Mouse (Mus musculus): ENCODE measurements around the gene Arhgdib.

The Arhgdib gene

DNA sequence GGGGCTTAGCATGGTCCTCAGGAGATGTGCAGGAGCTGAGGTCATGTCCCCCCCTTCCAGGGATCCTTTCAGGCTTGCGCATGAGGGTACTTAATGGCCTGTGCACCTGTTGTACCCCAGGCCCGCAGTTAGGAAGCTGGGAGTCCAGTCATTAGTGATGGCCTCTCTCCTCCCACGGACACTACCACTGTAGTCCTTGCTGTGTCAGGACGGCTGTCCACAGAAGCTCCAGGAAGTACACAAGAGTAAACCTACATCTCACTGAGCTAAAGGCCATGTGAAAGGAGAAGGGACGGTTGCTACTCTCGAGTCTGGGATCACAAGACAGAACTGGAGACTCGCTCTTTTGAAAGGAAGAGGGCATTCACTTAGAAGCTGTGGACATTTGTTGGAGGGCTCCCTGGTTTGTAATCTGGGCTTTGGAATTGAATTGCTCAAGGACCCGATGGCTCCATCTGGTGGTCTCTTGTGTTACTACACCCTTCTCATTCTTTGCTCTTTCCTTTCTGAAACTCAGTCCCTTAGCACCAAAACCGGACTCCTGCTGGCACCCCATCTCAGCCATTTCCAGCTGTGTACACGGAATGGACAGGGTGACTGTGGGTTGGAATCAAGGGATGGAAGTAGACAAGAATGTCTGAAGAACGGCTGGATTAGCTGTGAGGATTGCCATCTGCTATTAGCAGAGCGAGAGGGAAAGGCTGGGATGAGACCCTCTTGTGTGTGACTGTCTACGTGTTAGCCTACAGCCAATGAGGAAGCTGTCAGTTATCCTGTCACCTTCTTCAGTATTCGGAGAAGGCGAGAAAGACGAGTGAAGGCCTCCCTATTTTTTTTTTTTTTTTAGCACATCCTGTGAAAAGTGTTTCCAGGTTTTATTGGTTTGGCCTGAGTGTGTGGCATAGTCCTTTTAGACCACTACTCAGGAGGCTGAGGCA lies 21.1 kb downstream of the Arhgdib start:
- DNase-seq (ENCODE audit: low spot score in 2 of 2) = peak; percentile 62 to 88

DNA sequence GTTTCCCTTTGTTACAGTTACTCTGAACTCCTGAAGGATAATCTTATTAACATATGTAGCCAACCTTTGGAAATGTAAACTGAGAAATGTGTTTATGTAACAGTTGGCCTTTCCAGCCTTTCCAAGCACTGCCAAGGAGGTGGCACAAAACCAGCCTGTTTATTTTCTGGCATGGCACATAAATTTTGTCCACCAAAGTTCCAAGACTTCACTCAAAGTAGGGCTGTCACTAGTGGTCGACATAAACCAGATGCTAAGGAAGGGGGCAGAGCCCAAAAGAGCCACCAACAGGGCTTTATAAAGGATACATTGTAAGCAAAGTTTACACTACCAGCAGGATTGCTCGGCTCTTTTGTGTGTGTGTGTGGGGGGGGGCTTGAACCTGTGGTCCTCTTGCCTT lies 23.8 kb downstream of the Arhgdib start:
- no peak for DNase-seq (ENCODE audit: low spot score in 2 of 2)

DNA sequence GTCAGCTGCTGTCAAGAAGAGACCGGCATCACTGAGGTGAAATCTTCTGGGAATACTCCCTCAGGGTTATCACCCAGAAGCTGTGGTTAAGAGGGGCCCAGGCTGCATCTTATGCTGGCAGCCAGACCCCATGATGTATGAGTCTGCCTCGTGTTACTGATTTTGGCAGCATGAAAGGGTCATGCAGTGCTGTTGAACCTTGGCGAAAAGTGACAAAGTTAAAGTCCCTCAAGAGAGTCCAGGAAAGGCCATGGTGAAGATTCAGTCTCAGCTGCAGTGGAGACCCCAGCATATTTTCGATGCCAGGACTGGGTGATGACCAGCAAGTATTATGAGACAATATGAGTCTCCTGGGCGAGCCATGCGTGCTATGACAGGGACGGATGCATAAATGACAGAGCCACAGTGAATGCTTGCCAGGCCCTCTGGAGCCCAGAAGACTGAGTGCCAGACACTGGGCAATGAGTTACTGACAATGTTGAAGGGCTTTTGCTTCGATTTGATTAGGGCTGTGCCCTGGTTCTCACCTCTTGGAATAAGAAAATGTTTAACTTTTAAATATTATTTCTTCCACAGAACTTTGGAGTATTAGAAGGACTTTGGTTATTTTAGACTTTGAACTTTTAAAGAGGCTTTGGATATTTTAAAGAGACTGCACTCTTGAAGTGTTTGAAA lies 25.8 kb downstream of the Arhgdib start:
- DNase-seq (ENCODE audit: low spot score in 2 of 2) = no peak

DNA sequence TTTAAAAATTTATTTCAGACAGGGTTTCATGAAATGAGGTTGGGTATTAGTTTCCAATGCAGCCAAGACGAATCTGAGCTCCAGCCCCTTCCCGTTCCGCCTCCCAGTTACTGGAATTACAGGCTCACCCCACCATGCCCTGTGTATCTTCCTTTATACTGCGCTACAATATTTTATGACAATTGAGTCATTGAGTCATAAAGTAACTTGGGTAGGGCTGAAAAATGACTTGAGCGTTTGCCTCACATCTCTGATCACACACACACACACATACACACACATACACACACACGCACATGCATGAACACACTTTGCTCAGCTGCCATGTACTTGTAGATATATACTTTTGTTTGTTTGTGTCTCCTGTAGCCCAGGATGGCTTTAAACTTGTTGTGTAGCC lies 27.5 kb downstream of the Arhgdib start:
- no peak for DNase-seq (ENCODE audit: low spot score in 2 of 2)

DNA sequence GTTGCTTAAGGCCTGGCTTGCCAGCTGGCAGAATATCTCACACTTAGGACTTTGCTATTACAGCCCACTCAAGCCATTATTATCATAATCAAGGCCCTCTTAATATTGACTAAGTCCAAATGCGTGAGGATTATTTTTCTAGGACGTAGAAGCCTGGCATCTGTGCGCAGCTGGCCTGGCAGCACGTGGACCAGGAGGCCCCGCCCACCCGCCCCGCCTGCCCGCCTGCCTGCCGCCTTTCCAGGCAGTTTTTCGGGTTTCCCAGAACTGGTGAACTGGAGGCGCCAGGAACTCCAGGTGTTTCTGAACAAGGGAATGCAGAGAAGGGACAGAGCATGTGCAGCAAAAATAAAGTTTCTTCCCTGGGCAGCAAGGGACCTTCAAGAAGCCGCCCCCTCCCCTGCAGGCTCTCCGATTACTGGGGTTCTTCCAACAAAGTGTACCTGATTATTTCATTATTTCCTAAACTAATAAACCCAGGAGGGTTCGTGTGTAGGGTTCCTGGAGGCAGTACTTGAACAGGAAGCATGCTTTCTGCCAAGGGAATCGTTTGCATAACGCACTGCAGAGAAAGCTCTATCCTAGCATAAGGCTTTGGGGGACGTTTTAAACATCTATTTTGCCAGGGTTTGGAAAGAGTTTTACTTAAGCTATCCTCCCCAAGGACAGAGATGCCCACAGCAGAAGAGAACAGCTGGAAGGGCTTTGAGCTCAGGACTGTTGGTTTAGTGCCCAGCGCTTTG lies 28.1 kb downstream of the Arhgdib start:
- DNase-seq (ENCODE audit: low spot score in 2 of 2) = no peak

DNA sequence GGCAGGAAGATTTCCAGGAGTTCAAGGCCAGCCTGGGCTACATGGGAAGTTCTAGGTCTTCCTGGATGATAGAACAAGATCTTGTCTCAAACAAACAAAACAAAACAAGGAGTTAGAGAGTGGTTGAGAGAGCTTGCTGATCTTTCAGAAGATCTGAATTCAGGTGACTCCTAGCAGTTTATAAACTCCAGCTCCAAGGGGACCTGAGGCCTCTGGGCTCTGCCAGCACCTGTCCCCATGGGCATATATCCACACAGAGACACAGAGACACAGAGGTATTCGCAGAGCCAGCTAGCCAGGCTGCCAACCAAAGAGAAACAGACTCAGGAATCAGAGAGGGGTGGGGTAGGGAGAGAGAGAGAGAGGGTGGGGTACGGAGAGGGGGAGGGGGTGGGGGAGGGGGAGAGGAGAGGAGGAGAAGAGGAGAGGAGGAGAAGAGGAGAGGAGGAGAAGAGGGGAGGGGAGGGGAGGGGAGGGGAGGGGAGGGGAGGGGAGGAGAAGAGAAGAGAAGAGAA lies 28.9 kb downstream of the Arhgdib start:
- no peak for DNase-seq (ENCODE audit: low spot score in 2 of 2)

DNA sequence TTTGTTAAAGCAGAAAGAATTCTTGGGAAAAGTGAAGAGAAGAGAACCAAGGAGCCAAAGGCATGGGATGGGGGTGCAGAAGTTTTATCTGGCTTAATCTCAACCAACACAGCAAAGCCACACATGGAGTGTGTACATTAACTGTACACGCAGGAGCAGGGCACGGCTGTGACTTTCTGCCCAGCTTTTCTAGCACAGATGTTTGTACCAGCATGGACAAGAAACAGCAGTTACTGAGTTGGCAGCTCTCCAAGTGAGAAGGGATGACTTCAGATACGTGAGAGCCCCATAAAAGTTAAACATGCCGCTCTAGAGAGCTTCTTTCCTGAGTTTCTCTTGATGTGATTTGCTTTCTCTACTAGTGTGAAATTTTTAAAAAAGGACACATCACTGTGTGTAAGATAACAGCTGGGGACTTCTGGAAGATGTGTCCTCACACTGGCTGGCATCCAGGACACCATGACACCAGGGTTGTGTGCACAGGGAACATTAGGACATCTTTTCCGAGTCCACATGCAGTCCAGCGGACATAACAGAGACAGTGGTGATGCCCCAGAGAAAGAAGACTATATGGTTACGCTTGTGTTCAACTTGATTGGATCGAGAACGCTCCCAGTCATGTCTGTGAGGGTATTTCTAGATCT lies 31.3 kb downstream of the Arhgdib start:
- DNase-seq (ENCODE audit: low spot score in 2 of 2) = no peak

DNA sequence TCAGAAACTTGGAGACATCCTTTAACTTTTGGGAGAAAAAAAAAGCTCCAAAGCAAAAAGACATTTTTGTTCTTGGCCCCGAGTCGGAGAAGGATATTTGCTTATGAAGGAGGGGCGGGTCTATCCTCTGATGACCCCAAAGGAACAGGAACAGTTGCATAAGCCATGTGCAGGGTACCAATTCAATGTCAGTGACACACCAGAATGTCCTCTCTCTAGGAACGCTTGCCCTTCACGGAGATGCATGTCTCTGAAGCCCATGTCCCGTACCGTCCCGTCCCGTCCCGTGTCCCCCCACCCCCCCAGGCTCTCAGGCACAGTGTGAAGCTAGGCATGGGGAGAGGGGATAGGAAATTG lies 34.8 kb downstream of the Arhgdib start:
- DNase-seq (ENCODE audit: low spot score in 2 of 2) = no peak

DNA sequence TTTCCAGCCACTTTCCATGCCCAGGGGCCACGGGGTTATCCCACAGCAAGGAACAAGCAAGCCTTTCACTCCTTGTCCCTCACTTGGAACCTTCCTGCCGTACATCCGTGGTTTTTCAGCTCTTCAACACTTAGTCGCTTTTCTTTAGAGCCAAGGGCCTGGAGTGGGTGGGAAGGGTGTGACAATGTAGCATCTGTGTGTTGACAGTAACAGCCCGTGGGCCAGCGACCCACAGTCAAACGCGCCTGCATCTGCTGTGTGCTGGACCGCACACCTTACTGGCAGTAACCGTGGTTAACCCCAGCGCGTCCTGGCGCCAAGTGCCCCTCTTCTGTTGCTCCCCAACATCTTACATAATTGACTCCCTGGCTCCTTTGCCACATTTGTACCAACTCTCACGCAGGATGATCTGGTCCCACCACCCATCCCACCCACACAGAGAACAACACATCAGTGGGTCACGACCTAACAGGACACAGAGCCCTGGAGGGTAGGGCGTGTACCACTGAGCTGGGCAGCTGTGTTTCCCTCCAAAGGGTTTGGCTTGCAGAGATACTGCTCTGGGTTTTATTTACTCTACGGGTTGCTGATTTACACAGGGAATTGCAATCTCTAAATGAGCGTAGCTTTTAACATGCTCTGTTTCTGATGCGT lies 35.3 kb downstream of the Arhgdib start:
- DNase-seq (ENCODE audit: low spot score in 2 of 2) = no peak

DNA sequence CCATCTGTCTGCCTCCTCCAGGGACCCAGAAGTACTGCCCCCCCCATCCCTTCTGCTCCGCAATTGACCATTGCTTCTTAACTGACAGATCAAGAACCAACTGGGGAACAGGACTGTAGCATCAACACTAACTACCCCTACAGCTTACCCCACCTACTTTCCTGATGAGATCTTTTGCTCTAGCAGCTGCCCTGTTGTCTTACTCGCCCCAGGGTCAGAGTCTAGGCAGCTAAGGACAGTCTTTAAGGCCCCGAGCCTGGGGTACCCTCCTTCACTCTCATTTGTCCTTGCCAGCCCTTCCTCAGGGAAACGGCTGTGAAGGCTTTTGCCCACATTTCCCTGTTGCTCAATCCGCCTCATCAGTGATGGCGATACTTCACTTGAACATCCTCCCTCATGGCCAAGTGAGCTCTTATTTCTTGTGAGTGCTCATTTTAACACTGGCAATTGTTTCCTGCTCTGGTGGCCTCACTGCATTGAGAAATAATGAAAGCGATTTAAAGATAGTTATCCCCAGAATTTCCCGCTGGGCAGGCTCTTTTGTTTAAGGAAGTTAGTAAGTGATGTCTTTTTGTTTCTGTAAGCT lies 37.7 kb downstream of the Arhgdib start:
- no peak for DNase-seq (ENCODE audit: low spot score in 2 of 2)

DNA sequence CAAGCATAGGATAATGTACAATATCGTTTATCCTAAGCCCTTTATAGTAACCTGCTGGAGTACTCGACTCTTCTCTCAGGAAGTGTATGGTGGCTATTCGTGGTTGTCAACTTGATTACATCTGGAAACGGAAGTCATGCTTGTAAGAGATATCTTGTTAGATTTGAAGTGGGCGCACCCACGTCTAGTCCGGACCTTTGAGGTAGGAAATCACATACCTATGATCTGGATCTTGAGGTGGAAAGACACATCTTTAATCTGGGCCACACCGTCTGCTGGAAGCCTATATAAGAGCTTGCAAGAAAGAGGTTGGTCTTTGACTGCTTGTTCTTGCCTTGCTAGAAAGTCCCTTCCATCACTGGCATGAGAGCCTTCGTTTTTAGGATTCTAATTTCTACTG lies 39.2 kb downstream of the Arhgdib start:
- DNase-seq (ENCODE audit: low spot score in 2 of 2) = no peak

DNA sequence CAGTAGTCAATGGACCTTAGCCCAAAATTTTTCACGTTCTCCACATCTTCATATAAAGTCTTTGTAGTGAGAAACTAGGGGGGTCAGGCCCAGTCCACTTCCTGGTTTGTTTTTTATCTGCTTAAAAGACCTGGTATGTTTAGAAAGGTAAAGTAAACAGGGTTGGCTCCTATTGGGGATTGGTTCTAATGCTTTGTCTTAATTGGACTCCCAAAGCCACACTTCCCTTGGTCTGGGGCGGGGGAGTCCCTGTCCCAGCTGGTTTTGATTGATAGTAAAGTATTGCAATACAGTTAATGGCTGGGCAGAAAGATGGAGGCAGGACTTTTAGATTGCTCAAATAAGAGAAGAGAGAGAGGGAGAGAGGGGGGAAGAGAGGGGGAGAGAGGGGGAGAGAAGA lies 40.7 kb downstream of the Arhgdib start:
- no peak for DNase-seq (ENCODE audit: low spot score in 2 of 2)

DNA sequence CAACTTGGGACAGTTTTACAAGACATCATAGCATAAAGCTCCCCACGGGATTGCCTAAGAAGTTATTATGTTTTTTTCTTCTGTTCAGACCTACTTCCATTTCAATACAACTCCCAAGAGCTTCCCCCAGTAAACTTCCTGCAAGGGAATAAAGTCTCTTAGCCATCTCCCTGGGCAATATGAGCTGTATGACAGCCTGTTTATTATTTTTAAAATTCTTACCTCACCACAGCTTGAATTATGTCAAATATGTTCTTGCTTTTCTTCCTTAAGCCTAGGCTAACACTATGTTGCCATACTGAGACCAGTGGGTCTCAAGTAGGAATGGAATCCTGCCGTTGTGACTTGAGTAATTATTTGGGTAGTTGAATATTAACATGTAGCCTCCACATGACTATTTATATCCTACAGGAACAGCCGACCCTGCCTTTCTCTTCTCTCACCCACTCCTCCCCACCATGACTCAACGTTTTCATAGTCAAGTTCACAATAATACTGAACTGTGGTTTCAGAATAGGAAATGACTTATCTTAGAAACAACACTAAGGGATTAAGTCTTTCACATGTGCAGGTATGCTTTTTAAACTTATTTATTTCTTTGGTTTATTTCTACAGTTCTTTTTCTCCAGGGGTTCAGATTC lies 41.2 kb downstream of the Arhgdib start:
- DNase-seq (ENCODE audit: low spot score in 2 of 2) = no peak

DNA sequence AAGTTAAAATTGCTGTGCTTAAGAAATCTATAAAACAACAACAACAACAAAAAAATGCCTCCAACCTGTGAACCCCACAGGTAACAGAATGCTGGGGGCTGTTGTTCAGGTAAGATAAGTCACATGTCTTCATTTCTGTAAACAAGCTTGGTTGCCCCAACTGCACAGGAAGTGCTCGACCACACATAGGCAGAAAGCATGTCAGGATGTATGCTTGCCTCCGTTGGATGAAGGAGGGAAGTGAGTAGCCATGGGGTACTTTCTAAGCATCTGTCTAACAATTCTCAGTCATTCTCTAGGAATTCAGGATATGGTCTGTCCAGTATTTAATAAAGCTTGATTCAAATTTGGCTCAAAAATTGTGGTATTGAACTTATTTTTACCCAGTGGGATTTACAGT lies 42.7 kb downstream of the Arhgdib start:
- no peak for DNase-seq (ENCODE audit: low spot score in 2 of 2)

DNA sequence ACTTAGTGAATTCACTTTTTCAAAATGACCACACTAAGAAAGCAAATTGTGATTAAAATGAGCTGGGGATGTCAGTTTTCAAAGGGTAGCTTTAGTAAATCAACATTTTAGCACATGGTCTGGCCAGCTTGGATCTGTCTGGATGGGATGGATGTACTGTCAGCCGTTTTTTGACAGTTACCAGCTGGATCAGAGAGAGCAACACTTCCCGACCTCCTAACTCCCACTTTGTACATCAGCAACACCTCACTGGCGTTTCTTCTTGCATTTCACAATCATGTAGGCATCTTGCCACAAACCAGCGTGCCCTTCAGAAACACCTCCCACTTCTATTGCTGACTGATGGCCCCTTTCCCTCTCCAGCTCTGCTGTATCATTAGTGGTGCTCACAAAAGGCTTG lies 43.5 kb downstream of the Arhgdib start:
- DNase-seq (ENCODE audit: low spot score in 2 of 2) = no peak

DNA sequence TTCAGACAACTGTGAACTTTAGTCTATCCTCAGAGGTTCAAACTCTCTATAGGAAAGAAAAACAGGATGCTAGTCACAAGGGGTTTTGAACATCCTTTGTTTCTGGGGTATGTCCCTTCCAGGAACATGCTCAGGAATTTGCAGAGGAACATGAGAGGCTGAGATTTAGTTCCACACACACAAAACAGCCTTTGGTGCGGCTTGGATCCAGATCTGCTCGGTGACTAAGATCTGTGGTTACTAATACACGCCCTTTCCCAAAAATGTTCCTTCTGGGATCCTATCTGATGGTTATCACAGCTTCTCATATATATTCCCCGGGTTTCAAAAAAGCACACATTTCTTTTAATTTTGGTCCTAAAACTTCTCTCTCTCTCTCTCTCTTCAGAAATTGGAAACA lies 43.9 kb downstream of the Arhgdib start:
- DNase-seq (ENCODE audit: low spot score in 2 of 2) = no peak

DNA sequence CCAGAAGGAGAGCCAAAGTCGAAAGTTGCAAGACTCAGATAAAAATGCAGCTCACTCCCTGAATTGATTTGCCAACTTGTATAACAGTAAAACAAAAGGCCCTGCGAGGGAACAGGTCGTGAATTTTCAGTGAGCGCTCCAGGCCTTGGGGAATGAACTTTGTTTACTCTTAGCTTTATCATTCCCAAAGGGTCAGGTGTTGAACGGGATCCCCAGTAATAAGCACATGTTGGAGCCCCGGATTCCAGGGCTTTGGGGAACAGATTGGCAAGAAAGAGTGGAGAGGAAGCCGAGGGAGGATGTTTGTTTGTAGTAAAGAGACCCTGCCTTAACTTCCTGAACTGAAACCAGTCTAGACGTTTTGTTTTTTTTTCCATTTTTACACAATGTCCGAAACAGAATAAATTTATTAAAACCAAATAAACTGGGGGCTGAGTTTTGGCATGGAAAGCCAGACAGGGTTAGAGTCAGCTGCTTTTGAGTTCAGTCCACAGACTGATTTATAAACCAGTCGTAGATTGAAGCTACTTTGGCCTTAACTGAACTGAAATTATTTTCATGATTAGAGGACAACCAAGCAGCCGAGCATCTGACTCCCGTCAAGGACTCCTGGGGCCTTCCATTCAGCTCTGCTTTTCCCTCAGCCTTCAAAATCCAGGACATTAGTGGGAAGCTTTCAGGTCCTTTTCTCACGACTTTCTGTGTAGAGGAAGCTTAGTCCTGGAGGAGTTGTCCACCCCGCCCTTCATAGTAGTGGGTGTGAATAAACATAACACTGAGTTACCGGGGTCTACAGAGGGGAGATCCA lies 47.0 kb downstream of the Arhgdib start:
- DNase-seq (ENCODE audit: low spot score in 2 of 2) = no peak

DNA sequence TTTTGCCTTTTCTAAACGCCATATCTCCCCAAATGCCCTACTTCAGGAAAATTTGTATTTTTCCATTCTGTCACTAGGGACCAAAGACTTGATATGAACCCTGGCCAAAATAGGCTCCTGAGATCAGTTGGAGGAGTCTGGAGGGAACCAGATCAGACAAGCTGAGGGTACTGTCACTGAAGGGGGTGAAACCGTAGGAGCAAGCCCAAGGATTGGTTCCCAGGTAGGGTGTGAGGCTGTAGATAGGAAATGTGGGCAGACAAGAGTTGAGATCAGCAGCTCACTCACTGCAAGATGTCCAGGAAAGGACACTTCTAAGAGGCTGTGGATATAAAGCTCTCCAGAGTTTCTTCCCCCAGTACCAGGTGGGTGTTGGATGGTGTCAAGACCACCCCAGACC lies 49.7 kb downstream of the Arhgdib start:
- no peak for DNase-seq (ENCODE audit: low spot score in 2 of 2)

DNA sequence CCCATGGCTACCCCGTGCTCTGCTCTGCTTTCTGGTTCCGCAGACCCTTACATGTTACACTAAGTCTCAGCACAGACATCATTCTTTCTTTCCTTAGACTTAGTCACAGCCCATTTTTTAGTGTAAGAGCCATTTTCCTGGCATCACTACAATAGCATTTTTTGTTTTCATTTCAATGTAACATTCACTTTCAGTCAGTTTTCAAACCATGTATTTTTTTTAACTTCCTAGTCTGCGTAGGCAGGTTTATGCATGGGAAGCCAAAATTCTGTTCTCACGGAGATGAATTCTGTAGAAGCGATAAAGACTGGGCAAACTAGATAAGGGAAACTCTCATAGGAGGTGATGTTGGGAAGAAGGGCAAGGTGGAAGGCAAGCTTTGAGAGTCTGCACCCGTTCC lies 52.1 kb downstream of the Arhgdib start:
- DNase-seq (ENCODE audit: low spot score in 2 of 2) = no peak

DNA sequence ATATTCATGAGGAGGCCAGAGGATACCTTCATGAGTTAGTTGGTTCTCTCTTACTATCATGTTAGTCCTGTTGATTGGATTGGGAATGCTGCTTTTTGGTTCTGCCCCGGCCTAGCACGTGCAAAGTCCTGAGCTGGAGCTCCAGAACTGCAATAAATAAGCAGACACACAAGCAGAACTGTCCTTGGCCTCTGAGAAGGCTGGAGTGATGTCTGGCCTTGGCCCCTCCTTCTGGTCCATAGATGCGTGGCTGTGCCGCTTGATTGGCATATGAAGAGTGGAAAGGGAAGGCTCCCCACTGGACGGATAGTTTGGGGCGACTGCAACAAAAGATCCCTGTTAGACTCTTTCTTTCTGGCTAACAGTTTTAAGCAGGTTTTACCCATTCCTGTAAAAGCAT lies 52.6 kb downstream of the Arhgdib start:
- DNase-seq (ENCODE audit: low spot score in 2 of 2) = no peak
